Comparison of ENCODE assay signal across 22 mouse cellular contexts in the genomic region with DNA sequence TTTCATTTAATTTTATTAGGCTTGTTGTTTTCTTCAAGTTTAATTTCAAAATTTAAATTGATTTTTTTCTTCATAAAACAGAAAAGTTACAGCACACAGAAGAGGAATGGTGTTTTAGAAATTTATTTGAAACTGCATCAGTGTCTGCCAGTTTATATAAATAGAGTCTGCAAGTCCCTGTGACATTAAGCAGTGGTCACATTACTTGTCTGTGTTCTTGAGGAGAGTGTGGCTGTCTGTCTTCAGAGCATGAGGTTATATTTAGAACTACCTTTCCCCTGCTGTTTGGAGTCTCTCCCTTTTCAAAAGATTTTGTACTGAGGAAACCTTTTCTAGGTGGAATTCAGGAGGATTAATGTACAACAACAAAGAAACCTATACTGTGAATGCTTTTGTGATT.
DNase-seq lines count a peak whose midpoint lies in the region; ATAC-seq lines count a peak whose summit lies in the region.
"Had no signal": no experiment of that assay in that cellular context is flagged by ENCODE, and none has a peak within 500 bp of the region (broad histone marks: within the 10 kb centered on the region; RNA-seq: fewer than 3 reads in every experiment).

No protein-coding gene starts in this region.

- no peaks in the 10 kb centered on the region for H3K27me3 ChIP-seq in heart, embryonic 16.5 days (ENCODE audit: control insufficient read depth, insufficient read depth, low read length)
- H3K27me3 ChIP-seq: embryonic facial prominence, embryonic 12.5 days; embryonic facial prominence, embryonic 15.5 days; hindbrain, embryonic 12.5 days; hindbrain, embryonic 15.5 days had no signal

- DNase-seq in heart, adult 11 months: peak; percentile 68
- DNase-seq in heart, postnatal 10 days: no peak
- DNase-seq in heart, adult 8-10 months (ENCODE audit: low spot score): peak; percentile 4
- DNase-seq in heart, postnatal 36 days: no peak
- DNase-seq in heart, postnatal 4 days: no peak
- DNase-seq: adrenal gland, adult 2 months; adrenal gland, postnatal 14 days; cerebellum, adult 11 months; cerebellum, adult 2 months; cerebellum, adult 9-11 months; cerebellum, postnatal 25 days; forebrain, postnatal 0 days; gastrocnemius, postnatal 10 days; kidney, adult 2 months had no signal

- no peak overlapping the region for H3K4me2 ChIP-seq in heart, embryonic 16.5 days (ENCODE audit: low read depth, low read length)
- H3K4me2 ChIP-seq: embryonic facial prominence, embryonic 12.5 days; embryonic facial prominence, embryonic 15.5 days; hindbrain, embryonic 12.5 days; hindbrain, embryonic 15.5 days had no signal

- H3K4me1 ChIP-seq in heart, embryonic 16.5 days (ENCODE audit: control insufficient read depth, insufficient read depth, low read length): no peaks in the 10 kb centered on the region
- H3K4me1 ChIP-seq: embryonic facial prominence, embryonic 12.5 days; embryonic facial prominence, embryonic 15.5 days; hindbrain, embryonic 12.5 days; hindbrain, embryonic 15.5 days had no signal

- H3K9ac ChIP-seq in heart, embryonic 16.5 days (ENCODE audit: low read length): no peak overlapping the region
- H3K9ac ChIP-seq: embryonic facial prominence, embryonic 12.5 days; embryonic facial prominence, embryonic 15.5 days; forebrain, postnatal 0 days; hindbrain, embryonic 12.5 days; hindbrain, embryonic 15.5 days had no signal

- intact Hi-C loops in heart, postnatal 10 days (cut with DNase I): no loop called here
- intact Hi-C loops in heart, postnatal 36 days (cut with DNase I): no loop called here

- H3K27ac ChIP-seq in heart, embryonic 16.5 days (ENCODE audit: low read length): no peak overlapping the region
- H3K27ac ChIP-seq: embryonic facial prominence, embryonic 12.5 days; embryonic facial prominence, embryonic 15.5 days; hindbrain, embryonic 12.5 days; hindbrain, embryonic 15.5 days had no signal

- ATAC-seq in heart, embryonic 16.5 days (replicated peaks; ENCODE audit: extremely low read depth, insufficient read depth, low FRiP score): peak; percentile 70; the same call in 1 of the 2 replicates
- ATAC-seq: CD4-positive, CD25-positive, alpha-beta regulatory T cell, adult 4 months; forebrain, embryonic 14.5 days; forebrain, postnatal 0 days; intestine, postnatal 0 days had no signal

- H3K36me3 ChIP-seq in heart, embryonic 16.5 days (ENCODE audit: control insufficient read depth, insufficient read depth): no peaks in the 10 kb centered on the region
- H3K36me3 ChIP-seq: embryonic facial prominence, embryonic 12.5 days; embryonic facial prominence, embryonic 15.5 days; hindbrain, embryonic 12.5 days; hindbrain, embryonic 15.5 days had no signal

- no peaks in the 10 kb centered on the region for H3K9me3 ChIP-seq in heart, embryonic 16.5 days (replicated peaks; ENCODE audit: control insufficient read depth, low read length)
- H3K9me3 ChIP-seq: embryonic facial prominence, embryonic 12.5 days; embryonic facial prominence, embryonic 15.5 days; hindbrain, embryonic 12.5 days; hindbrain, embryonic 15.5 days had no signal

- H3K4me3 ChIP-seq in heart, embryonic 16.5 days (ENCODE audit: low read length): no peak overlapping the region
- H3K4me3 ChIP-seq: embryonic facial prominence, embryonic 12.5 days; embryonic facial prominence, embryonic 15.5 days; hindbrain, embryonic 12.5 days; hindbrain, embryonic 15.5 days had no signal

Comparison
In these comparisons a context has a peak if more than half of its experiments do, and no peak if none do; other contexts are left out.
1. DNase-seq: peak in heart, adult 11 months (single experiment) and heart, adult 8-10 months (single experiment); none in heart, postnatal 10 days (0 of 2), heart, postnatal 36 days (0 of 2) and heart, postnatal 4 days (single experiment).